Mouse (Mus musculus): ENCODE measurements at regions not wholly inside any gene's neighbourhood (a gene's known extent, or its start where the extent isn't known, plus 50 kb on each side); places are given as distances from the start of the nearest gene placed in this dataset.

GRCm38 (mm10) chr2:179291046-179291563, 151.1 kb upstream of the Cdh4 start:
- no peak for DNase-seq

- DNase-seq, result no peak
These were observed 150.3 kb upstream of the Cdh4 start for GRCm38 (mm10) chr2:179291958-179292357.

DNA sequence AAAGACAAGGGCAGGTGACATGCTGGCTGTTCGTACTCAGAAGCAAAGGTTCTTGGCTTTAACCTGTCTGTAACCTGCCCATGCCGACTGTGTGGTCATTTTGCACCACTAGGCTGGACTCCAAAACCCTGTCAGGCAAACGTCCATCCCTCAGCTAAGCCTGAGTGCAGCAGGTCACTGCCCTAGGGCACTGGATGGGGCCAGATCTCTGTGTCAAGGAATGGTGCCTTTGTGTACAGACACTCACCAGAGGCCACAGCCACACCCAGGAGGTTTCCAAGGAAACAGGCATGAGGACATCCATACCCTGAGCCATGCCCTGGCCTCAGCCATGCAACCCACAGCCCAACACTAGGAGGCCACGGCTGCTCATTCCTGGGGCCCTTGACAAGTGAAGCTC, 149.7 kb upstream of the Cdh4 start:
- peak; percentile 29 for DNase-seq

GRCm38 (mm10) chr2:179293114-179293513, 149.1 kb upstream of the Cdh4 start:
- DNase-seq, result no peak

DNA sequence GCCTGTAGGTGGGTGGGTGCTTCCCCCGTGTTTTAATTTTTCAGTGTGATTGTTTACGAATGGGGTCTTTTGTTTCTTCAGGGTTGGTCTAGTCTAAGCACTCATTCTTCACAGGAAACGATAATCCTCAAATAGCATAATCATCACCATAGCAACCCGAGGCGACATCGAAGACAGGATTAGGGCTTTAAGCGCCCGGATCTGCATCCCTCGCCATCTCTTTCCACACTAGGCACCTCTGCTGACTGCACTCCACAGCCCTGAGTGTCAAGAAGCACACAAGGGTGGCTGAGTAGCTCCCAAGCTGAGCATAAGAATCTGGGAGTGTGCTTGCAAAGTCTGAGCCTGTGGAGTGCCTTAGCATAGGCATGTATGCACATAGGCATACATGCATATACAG, 145.2 kb upstream of the Cdh4 start:
- DNase-seq, result peak; percentile 54

DNA sequence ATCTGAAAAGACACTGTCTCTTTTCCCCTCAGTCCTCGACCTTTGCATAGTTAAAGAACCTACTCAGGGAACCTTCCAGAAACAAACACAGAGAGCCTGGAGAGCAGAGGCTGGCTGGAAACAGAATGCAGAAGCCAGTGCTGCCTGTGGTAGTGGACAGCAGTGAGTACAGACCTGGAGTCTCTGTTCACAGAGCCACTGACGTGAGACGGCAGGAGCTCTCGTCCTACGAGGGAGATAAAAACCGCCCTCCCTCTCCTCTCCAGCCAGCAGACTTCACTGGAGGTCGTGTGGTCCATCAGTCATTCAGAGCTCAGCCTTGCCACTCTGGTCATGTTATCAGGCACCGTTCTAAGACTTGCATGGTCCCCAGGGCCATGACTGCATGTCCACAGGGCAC, 138.5 kb upstream of the Cdh4 start:
- no peak for DNase-seq

- peak; percentile 74 for DNase-seq
These were observed 134.8 kb upstream of the Cdh4 start for GRCm38 (mm10) chr2:179307286-179307931.

DNA sequence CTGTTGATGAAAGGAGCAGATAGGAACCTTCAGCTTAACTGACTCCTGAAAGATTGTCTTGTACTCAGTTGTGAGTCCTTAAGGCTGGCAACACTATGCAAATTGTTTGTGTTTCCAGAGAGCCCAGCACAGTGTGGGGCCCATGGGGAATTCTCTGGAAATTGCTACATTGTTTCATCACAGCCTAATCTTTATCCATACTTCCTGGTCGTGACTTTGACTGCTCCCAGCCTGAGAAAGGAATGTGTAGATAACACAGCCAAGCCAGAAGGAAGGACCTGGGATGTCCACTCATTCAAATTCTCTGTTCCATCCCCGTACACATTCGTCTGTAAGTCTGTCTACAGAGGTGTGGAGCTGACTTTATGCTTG, 134.3 kb upstream of the Cdh4 start:
- no peak for DNase-seq

GRCm38 (mm10) chr2:179318046-179318445, 124.2 kb upstream of the Cdh4 start:
- no peak for DNase-seq

DNA sequence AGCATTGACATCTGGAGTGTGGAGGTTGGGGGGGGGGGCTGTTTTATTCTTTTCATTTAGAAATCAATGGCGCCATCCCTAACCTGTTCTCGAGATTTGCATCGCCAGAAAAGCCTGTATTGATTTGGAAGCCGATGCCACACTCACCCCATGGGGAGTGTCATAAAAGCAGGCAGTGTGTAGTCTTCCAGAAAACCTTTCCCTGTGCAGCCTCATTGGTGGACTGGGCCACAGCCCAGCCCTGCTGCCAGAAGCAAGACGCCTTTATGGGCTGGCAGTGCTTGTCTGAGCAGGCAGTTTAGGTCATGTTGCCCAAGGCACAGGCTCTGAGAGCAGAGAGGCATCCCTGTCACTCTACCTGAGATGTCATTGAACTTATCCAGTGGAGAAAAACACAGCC, 117.0 kb upstream of the Cdh4 start:
- DNase-seq, result no peak

GRCm38 (mm10) chr2:179332872-179333489, 109.2 kb upstream of the Cdh4 start:
- DNase-seq, result no peak

GRCm38 (mm10) chr2:179333587-179333986, 108.6 kb upstream of the Cdh4 start:
- DNase-seq, result no peak

- DNase-seq, result peak; percentile 28
These were observed 106.0 kb upstream of the Cdh4 start for GRCm38 (mm10) chr2:179336235-179336634.

DNA sequence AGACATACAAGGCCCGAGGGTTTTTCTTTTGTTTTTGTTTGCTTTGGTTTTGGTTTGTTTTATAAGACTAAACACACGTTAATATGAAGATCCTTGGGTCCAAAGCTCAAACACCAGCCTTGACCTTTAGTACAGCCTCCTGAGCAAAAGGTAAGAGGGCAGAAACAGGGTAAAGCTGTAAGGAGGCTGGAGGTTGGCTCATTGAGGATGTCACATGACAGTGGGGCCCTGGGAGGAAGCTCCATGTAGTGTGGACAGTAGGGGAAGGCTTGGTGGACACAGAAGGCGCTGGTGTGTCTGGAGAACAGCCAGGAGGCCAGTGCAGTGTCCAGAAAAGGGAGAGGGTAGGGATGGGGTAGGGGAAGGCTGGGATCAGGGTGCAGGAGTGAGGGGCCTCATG, 89.6 kb upstream of the Cdh4 start:
- DNase-seq, result no peak

DNA sequence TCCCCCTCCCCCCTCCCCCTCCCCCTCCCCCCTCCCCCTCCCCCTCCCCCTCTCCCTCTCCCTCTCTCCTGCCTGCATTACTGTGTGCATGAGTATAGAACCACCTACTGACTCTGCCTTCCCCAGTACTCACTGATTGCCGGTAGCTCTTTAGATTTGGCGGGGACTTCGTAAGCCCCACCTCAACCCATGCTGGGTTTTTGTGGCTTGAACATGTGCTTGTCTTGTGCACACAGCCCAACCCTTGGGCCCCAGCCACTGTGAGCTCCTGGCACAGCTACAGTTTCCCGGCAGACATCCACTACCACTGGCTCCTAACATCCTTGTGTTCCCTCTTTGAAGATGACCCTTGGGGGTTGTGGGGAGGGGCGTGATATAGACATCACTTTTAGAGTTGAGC, 87.4 kb upstream of the Cdh4 start:
- no peak for DNase-seq

- DNase-seq, result no peak
These were observed 71.2 kb upstream of the Cdh4 start for GRCm38 (mm10) chr2:179370882-179371546.

DNA sequence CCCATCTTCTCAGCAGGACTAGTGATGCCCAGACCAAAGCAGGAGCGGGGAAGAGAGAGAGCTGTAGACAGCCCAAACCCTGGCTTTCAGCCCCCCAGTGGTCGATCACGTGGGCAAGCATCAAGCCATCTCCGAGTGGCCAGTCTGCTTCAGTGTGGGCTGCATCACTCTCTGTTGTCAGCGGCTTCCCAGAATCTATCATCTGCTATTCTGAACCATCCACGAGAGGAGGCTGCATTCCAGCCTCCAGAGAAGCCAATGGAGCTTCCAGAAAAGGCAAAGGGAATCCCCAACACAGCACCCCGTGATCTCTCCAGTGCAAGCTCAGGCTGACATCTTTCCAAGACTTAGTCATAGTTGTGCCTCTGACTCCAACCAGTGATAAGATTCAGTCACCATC, 70.7 kb upstream of the Cdh4 start:
- DNase-seq, result no peak

DNA sequence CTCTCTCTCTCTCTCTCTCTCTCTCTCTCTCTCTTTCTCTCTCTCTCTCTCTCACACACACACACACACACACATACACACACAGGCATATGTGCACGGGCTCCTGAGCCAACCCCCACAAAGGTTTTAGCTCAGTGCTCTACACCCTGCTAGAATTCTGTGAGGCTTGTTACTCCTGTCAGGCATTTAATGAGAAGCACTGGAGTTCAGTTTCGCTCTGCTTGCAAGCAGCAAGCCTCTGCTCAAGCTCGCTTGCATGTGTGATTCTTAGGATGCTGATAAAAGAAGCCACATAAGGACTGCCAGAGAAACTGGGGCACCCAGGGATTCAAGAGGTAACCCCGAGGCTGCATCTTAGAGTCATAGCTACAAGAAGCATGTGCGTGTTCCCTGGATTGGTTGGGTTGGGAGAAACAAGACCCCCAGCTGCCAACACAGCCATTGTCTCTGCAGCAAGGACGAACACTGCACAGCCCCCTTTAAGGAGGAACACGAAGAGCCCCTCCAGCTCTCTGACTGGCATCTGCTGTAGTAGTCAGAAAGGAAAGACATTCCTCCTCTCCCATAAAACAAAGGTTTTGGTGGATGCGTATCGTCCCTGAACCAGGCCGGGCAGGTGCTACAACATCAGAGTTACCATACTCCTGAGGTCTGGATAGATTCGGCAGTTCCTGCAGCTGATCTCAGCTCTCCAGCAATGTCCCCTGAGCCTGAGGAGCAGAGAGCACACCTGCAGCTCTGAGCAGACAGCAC, 62.4 kb upstream of the Cdh4 start:
- DNase-seq, result no peak

DNA sequence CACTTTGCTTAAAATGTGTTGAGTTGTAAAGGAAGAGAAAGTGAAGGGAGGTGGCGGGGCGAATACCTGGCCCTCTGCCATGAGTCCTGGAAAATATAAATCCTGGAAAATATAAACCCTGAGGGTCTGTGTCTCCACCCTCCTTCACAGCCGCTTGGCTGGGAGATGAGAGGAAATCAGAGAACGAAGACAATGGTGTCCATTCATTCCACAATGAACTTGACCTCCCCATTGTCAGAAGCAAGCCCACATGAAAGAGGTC, 61.9 kb upstream of the Cdh4 start:
- no peak for DNase-seq

GRCm38 (mm10) chr2:179381916-179382315, 60.3 kb upstream of the Cdh4 start:
- DNase-seq, result no peak

GRCm38 (mm10) chr2:179382594-179382993, 59.6 kb upstream of the Cdh4 start:
- DNase-seq, result no peak

GRCm38 (mm10) chr2:179386871-179387270, 55.4 kb upstream of the Cdh4 start:
- no peak for DNase-seq

DNA sequence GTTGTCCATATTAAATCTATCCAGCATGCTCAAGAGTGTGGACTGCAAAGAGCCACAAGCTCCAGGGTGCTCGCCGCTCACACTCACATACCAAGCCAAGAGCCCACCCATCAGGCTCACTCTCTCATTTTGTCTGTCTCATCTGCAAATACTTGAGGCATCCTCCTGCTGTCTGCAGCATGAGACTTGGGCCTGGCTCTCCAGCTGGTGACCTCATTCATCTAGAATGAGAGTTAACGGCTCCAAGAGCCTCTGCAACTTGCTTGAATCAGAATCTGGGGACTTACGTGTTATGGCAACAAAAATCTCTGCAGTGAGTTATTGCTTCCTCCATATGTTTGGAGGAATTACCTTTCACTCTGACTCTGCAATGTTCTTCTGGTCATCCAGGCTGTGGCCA, 51.7 kb upstream of the Cdh4 start:
- no peak for DNase-seq

DNA sequence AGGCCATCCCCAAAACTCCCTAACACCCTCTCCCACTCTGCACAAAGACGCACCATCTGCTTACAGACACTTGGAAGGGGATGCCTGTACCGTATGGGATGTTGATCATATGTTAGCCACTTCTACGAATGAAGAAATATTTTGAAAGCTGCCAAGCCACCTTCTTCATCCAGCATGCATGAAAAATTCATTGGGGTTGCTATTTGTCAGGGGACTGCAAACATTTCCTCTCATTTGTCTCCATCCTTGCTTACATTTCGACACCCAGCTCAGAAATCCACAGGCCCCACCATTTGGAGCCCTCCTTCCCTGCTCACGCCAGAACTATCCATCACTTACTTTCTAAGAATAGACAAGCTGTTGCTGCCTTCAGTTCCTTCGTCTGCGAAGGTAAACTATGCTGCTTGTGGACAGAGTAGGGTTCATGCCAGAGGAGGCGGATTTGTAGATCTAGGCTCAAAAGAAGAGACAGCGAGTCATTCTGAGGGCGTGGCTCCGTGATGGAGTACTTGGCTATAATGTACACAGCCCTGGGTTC, 51.2 kb upstream of the Cdh4 start:
- no peak for DNase-seq
